Mouse (Mus musculus): ENCODE data around the gene Miga2.

- TF ChIP-seq CTCF (IDR thresholded peaks at IDR 0.05; ENCODE audit: low read depth, low read length) (no peak), POLR2A (IDR thresholded peaks at IDR 0.05; ENCODE audit: borderline replicate concordance, low read depth, low read length) (no peak)
Observed at GRCm38 (mm10) chr2:30355861-30356260, 8.2 kb upstream of the Miga2 start.
